Mouse (Mus musculus) E14TG2a.4 (cell line): ENCODE data around the gene Vav1.

ENCODE experiments used
- CTCF ChIP-seq: conservative IDR thresholded peaks from 2 replicates; pipeline ENCODE4 v1.5.1; 2014; ENCODE audit warnings: low read length
- NANOG ChIP-seq: IDR thresholded peaks from 2 replicates; pipeline ENCODE4 v1.6.1; 2014; ENCODE audit warnings: borderline replicate concordance, low read length, mixed read lengths
- POU5F1 ChIP-seq: IDR thresholded peaks from 2 replicates; pipeline ENCODE4 v1.6.1; 2014; ENCODE audit warnings: low read length, borderline replicate concordance

DNA sequence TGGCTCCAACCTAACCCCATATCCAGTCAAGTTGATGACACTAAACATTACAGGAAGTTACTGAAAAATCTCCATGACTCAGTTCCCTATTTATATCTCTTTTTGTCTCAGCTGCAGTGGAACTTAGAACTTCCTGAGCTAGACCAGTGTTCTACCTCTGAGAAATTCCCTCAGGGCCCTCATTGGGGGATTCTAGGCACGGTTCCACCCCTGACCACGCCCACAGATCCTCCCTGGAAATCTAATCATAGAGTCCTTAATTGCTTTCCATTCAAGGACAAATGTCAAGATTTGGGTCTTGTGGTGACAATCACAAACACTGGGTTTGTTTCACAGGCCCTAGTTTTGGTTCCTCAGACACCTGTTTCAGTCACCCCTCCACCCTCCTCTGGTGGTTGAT lies 6.2 kb downstream of the Vav1 start:
- TF ChIP-seq CTCF (no peak), POU5F1 (no peak), NANOG (no peak)
